Mouse (Mus musculus): ENCODE data around the gene Gm3298.
"Not testable (repeated sequence)": the region's sequence is repeated elsewhere in the genome, so short reads cannot be mapped to it uniquely, and the experiment has no call there.

Gene Gm3298

GRCm38 (mm10) chr14:5015591-5015990, at the start of gene Gm3298:
Gm3298 (plus strand) TSS chr14:5015891.
- not testable (repeated sequence) for DNase-seq (ENCODE audit: low read depth, low spot score)

GRCm38 (mm10) chr14:4983635-4984034, 32.1 kb upstream of the Gm3298 start, which contains the start of gene Gm8297:
Gm8297 (plus strand) TSS chr14:4983935.
- not testable (repeated sequence) for DNase-seq (ENCODE audit: low read depth, low spot score)

- DNase-seq (ENCODE audit: low read depth, low spot score): not testable (repeated sequence)
Measured at GRCm38 (mm10) chr14:5050329-5050728, 34.6 kb downstream of the Gm3298 start, which contains the start of gene 4930555G01Rik. 4930555G01Rik (plus strand) TSS chr14:5050629.

Data from ES-CJ7 (cell line).